In the genomic region with DNA sequence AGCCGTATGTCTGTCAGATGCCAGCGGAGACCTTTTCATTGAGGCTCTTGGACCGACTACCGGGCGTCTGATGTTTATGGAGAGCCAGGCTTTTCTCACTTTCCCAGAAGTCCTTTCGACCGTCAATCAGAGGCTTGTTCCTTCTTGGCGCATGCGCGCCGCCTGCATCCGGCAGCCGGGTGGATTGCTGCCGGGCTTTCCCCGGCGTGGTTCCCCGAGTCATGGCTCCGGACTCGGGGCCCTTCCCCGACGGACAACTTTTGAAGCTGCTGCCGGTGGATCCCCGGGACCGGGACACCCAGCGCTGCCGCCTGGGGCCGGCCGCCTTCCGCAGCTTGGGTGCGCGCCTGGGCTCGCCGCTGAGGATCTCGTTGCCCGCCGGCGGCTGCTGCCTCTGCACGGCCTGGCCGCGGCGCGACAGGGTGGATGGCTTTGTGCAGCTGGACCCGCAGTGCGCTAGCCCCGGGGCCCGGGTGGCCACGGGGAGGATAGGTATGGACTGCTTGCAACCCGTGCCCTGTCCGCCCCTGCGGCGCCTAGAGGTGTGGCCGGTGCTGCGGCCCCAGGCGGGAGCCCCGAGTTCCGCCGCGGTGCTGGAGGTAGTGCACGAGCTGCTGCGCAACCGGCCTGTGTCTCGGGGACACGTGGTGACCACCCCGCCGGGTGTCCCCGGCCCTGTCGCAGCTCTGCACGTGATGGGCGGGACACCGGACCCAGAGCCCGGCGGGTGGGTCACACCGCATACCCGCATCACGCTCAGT, we compare ENCODE assay signal across 8 mouse cellular contexts. TPM values are rescaled to one million over a fixed set of nuclear protein-coding genes. Genes with fewer than 3 reads are reported as not detected.
DNase-seq lines count a peak whose midpoint lies in the region; ATAC-seq lines count a peak whose summit lies in the region.

No protein-coding gene starts in this region.

- peak; percentile 87 for ATAC-seq in hindbrain, embryonic 11.5 days (ENCODE audit: low FRiP score)

- H3K4me1 ChIP-seq in hindbrain, embryonic 11.5 days (replicated peaks; ENCODE audit: control insufficient read depth, insufficient read depth, low read length) = no peaks in the 10 kb centered on the region

- peak overlapping the region; percentile 91 for H3K9ac ChIP-seq in hindbrain, embryonic 11.5 days (ENCODE audit: low read depth, low read length)

- H3K9me3 ChIP-seq in hindbrain, embryonic 11.5 days (ENCODE audit: control insufficient read depth, low read length) = no peaks in the 10 kb centered on the region

- H3K27me3 ChIP-seq in hindbrain, embryonic 11.5 days (ENCODE audit: control insufficient read depth, insufficient read depth, low read length) = no peaks in the 10 kb centered on the region

- under 1% methylated on average over 72 of the region's 75 CpGs for WGBS in hindbrain, embryonic 11.5 days

- H3K36me3 ChIP-seq in hindbrain, embryonic 11.5 days (ENCODE audit: control insufficient read depth, insufficient read depth, low read length) = peaks cover 2% of the 10 kb centered on the region; the same call in 1 of the 2 replicates

- peak overlapping the region; percentile 96 for H3K4me2 ChIP-seq in hindbrain, embryonic 11.5 days (replicated peaks; ENCODE audit: low read depth, low read length)

- peak overlapping the region; percentile 62 for H3K27ac ChIP-seq in hindbrain, embryonic 11.5 days (ENCODE audit: low read depth, low read length)

- peak overlapping the region; percentile 98 for H3K4me3 ChIP-seq in hindbrain, embryonic 11.5 days (ENCODE audit: low read depth, low read length)

- DNase-seq in NIH3T3 (ENCODE audit: low read depth) = peak; percentile 95
- peak; percentile 93 for DNase-seq in cerebellum, adult 9-11 months
- DNase-seq in frontal cortex, adult 2 months (ENCODE audit: extremely low spot score in 1 of 2, low spot score in 1 of 2) = peak; percentile 78 to 92
- peak; percentile 92 for DNase-seq in hindbrain, embryonic 11.5 days (ENCODE audit: low spot score)
- DNase-seq in layer of hippocampus, postnatal 14 days (ENCODE audit: low spot score in 2 of 2) = peak; percentile 86 to 93
- peak; percentile 92 for DNase-seq in lung, postnatal 10 days
- peak; percentile 75 for DNase-seq in ovary, postnatal 14 days (ENCODE audit: low spot score)
- peak; percentile 72 to 82 for DNase-seq in thymus, postnatal 10 days (ENCODE audit: low spot score in 2 of 2)

RNA-seq across cellular contexts. Expression of gene AA467197, which starts 6.1 kb away (rescaled TPM):
- polyA plus RNA-seq in frontal cortex, adult 2 months (2012; rRNA removed) = 0.57 and 0.68 TPM in 2 replicates
- 0.59 TPM in 1 of 2 replicates, not detected in the other for polyA plus RNA-seq in hindbrain, embryonic 11.5 days (2014; fragmentation: Nextera tagmentation; extraction: Ambion mirVana)
- not detected for total RNA-seq in layer of hippocampus, postnatal 14 days (2021)

RNA-seq across cellular contexts. Expression of gene Gatm, which starts 19.5 kb away (rescaled TPM):
- polyA plus RNA-seq in frontal cortex, adult 2 months (2012; rRNA removed) = 111 and 114 TPM in 2 replicates
- polyA plus RNA-seq in hindbrain, embryonic 11.5 days (2014; fragmentation: Nextera tagmentation; extraction: Ambion mirVana) = 16.0 and 17.7 TPM in 2 replicates
- total RNA-seq in layer of hippocampus, postnatal 14 days (2021) = 10 to 100 TPM; 60.3 to 64.8 TPM

Comparison
In these comparisons a context has a peak if more than half of its experiments do, and no peak if none do; other contexts are left out.
1. Peak in every context shown above with its lines: DNase-seq, ATAC-seq, H3K4me3 ChIP-seq and H3K27ac ChIP-seq.